Mouse (Mus musculus) heart, embryonic 15.5 days (tissue): ENCODE results near the gene Tmem210. TPM values are rescaled to one million over a fixed set of nuclear protein-coding genes. Genes with fewer than 3 reads are reported as not detected.

ENCODE experiments used
- ATAC-seq: fragments of 200-750 bp; cut with Nextera tagmentation; replicated peaks from 2 replicates; pipeline ENCODE4 v1.8.0; 2017; ENCODE audit warnings: low read depth, moderate TSS enrichment; ENCODE audit not compliant: insufficient number of reproducible peaks, insufficient read depth, low FRiP score
- H3K27ac ChIP-seq: fragments of 300-500 bp; sonication (generic); 2 replicates; pipeline ENCODE4 v1.5.1; 2015; ENCODE audit warnings: mild to moderate bottlenecking, inconsistent platforms
- H3K27me3 ChIP-seq: fragments of 300-500 bp; sonication (generic); 2 replicates; pipeline ENCODE4 v1.6.1; 2015; ENCODE audit warnings: inconsistent platforms
- H3K36me3 ChIP-seq: fragments of 300-500 bp; sonication (generic); 2 replicates; pipeline ENCODE4 v1.6.1; 2015; ENCODE audit warnings: mild to moderate bottlenecking, inconsistent platforms
- H3K4me1 ChIP-seq: fragments of 300-500 bp; sonication (generic); replicated peaks from 2 replicates; pipeline ENCODE4 v1.6.1; 2015; ENCODE audit warnings: inconsistent platforms
- H3K4me2 ChIP-seq: fragments of 300-500 bp; sonication (generic); 2 replicates; pipeline ENCODE4 v1.6.1; 2015; ENCODE audit warnings: inconsistent platforms, mild to moderate bottlenecking, moderate library complexity
- H3K4me3 ChIP-seq: fragments of 300-500 bp; sonication (generic); 2 replicates; pipeline ENCODE4 v1.5.1; 2015; ENCODE audit warnings: mild to moderate bottlenecking, inconsistent platforms
- H3K9ac ChIP-seq: fragments of 300-500 bp; sonication (generic); 2 replicates; pipeline ENCODE4 v1.6.1; 2015; ENCODE audit warnings: mild to moderate bottlenecking, inconsistent platforms
- H3K9me3 ChIP-seq: fragments of 300-500 bp; sonication (generic); replicated peaks from 2 replicates; pipeline ENCODE4 v1.6.1; 2016; ENCODE audit warnings: inconsistent platforms
- WGBS: fragments of 180-500 bp; shearing (Covaris S2); methylation state at CpG from one replicate; pipeline ENCODE4 v1.1.7; 2015; ENCODE audit warnings: mixed read lengths; 5-methylcytosine and 5-hydroxymethylcytosine counted together
- polyA plus RNA-seq: library from polyadenylated mRNA; unstranded; fragments of >200 nt; fragmentation: Nextera tagmentation; extraction: Ambion mirVana; gene quantifications from 2 replicates; pipeline ENCODE4 v1.2.1, GENCODE M21; 2015

The Tmem210 gene
- not detected in 2 replicates for polyA plus RNA-seq

DNA sequence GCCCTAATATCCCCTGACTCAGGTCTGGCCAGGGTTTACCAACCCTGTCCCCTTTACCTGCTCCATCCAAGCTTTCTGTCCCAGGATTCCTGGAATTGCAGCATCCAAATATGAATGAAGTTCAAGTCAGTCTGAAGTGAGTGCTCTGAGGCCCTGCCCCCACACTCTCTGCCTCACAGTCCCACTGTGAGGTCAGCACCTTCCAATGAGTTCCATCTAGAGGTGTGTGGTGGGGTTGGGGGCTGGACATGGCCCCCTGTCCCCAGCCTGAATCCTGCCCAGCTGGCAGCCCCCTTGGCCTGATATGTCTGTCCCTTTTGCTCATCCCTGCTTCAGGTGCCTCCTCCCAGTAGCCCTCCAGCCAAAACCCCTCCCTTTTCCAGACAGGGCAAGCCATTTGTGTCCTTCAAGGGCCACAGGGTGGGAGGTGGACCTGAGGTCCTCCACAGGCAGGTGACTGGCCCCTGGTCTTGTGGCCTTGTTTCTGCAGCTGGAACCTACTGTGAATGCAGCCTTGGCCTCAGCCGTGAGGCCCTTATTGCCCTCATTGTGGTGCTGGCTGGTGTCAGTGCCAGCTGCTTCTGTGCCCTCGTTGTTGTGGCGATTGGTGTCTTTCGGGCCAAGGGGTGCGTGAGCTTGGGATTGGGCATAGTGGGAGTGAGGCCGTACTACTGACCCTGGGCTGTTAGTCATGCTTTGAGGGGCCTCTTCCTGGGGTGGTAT lies at the start of gene Tmem210:
TSS of gene Tmem210 (plus strand) at position 219 of the 723 bp plus-strand sequence.
- Histone ChIP-seq H3K27me3 (peaks cover 54% of the 10 kb centered on the region), H3K4me2 (no peak within 1 kb of the TSS), H3K9me3 (no peaks in the 10 kb centered on the region), H3K9ac (no peak within 1 kb of the TSS), H3K27ac (peak within 1 kb of the TSS; percentile 13; the same call in 1 of the 2 replicates), H3K36me3 (peaks cover 31% of the 10 kb centered on the region), H3K4me3 (no peak within 1 kb of the TSS), H3K4me1 (peaks cover 40% of the 10 kb centered on the region)
- WGBS, result 85% methylated on average over 6 of the region's 6 CpGs
- ATAC-seq, result no peak

DNA sequence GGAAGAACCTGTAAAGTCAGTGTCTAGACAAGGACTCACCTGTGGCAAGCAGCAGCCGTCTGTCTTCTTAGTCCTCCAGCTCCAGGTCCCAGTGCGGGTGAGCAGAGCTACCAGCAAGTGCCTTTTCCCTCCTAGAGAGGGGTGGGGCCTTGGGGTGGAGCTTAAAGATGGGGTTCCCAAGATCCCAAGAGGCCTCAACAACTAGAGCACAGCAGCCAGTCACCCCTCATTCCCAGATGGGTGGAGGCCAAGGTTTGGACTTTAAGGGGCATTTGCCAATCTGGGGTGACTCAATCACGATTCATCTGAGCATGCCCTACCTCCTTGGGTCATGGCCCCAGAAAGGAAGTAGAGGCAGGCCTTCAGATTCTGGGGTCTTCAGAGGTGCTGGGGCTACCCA lies 48.2 kb upstream of the Tmem210 start:
- no peak overlapping the region for H3K27ac ChIP-seq
- WGBS, result 81% methylated on average over 3 of the region's 3 CpGs
- no peak overlapping the region for H3K4me3 ChIP-seq
- H3K27me3 ChIP-seq, result peaks cover 59% of the 10 kb centered on the region
- no peak overlapping the region for H3K9ac ChIP-seq
- no peaks in the 10 kb centered on the region for H3K9me3 ChIP-seq
- peaks cover 26% of the 10 kb centered on the region for H3K4me1 ChIP-seq
- H3K36me3 ChIP-seq, result no peaks in the 10 kb centered on the region
- ATAC-seq, result no peak
- no peak overlapping the region for H3K4me2 ChIP-seq

GRCm38 (mm10) chr2:25240310-25240709 lies 47.6 kb upstream of the Tmem210 start:
- 53% methylated on average over 8 of the region's 8 CpGs for WGBS
- no peaks in the 10 kb centered on the region for H3K9me3 ChIP-seq
- H3K9ac ChIP-seq, result peak overlapping the region; percentile 3; the same call in 1 of the 2 replicates
- no peaks in the 10 kb centered on the region for H3K36me3 ChIP-seq
- H3K27me3 ChIP-seq, result peaks cover 54% of the 10 kb centered on the region
- no peak overlapping the region for H3K27ac ChIP-seq
- H3K4me3 ChIP-seq, result peak overlapping the region; percentile 57
- peak overlapping the region; percentile 94 for H3K4me2 ChIP-seq
- no peak; the same call in 1 of the 2 replicates for ATAC-seq
- peaks cover 26% of the 10 kb centered on the region for H3K4me1 ChIP-seq

DNA sequence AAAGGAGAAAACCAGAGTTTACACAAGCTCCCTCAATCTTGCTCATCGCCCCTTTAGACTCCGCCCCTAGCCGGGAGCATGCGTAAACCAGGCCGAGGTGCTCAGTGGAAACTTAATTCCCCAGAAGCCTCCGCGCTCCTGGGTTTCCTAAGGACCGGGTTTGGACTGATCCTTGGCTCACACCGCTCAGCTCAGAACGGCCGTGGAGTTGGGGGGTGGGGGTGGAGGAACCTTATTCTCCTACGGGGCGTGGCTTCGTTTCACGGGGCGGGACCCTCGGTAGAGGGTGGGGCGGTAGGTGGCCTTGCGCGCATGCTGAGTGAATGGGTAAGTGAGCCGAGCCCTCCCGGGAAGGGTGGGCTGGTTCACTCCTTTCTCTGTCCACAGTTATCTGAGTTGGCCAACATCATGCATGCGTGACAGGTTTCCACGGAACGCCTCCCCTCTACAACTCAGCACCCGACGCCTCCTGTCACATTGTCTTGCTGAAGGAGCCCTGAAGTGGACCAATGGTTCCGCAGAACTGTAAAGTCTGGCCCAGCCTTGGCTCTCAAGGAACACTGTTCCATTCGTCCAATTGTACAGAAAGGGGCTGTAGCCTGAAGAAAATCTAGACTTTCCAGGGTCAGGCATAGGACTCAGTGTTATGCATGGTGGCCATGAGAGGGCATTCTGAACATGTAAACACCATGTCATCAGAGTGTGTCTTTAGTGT lies 47.1 kb upstream of the Tmem210 start:
- H3K27ac ChIP-seq, result no peak overlapping the region
- H3K27me3 ChIP-seq, result peaks cover 49% of the 10 kb centered on the region
- 1% methylated on average over 29 of the region's 29 CpGs for WGBS

GRCm38 (mm10) chr2:25241438-25241775 lies 46.5 kb upstream of the Tmem210 start:
- H3K9ac ChIP-seq, result no peak overlapping the region
- no peaks in the 10 kb centered on the region for H3K9me3 ChIP-seq
- peak overlapping the region; percentile 94 for H3K4me2 ChIP-seq
- H3K4me1 ChIP-seq, result peaks cover 26% of the 10 kb centered on the region
- ATAC-seq, result no peak
- no peaks in the 10 kb centered on the region for H3K36me3 ChIP-seq
- H3K27me3 ChIP-seq, result peaks cover 44% of the 10 kb centered on the region
- peak overlapping the region; percentile 57 for H3K4me3 ChIP-seq
- no peak overlapping the region for H3K27ac ChIP-seq
- 20% methylated on average over 6 of the region's 6 CpGs for WGBS

More for the DNA sequence above, 47.1 kb upstream of the Tmem210 start:
- H3K9me3 ChIP-seq, result no peaks in the 10 kb centered on the region
- peak overlapping the region; percentile 57 for H3K4me3 ChIP-seq
- peaks cover 26% of the 10 kb centered on the region for H3K4me1 ChIP-seq
- no peaks in the 10 kb centered on the region for H3K36me3 ChIP-seq
- peak; percentile 82 for ATAC-seq
- H3K9ac ChIP-seq, result peak overlapping the region; percentile 3
- peak overlapping the region; percentile 94 for H3K4me2 ChIP-seq

DNA sequence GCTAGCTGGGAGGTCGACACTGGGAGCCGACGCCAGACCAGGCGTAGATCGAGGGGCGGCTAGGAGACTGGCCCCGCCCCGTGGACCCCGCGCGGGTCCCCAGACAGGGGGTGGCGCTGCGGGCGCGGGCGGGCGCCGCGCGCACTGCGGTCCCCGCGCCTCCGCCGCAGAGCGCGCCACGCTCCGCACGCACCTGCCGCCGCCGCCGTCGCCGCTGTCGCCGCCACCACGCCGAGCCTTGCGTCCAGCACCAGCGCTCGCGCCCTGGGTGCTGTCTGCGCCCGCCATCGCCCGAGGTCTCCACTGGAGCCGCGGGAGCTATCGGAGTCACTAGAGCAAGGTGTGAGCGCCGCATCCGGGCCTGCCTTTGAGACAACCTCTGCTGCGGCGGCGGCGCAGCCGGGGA lies 45.8 kb upstream of the Tmem210 start, which contains the start of the genes Rnf208 and Cysrt1:
TSS of gene Rnf208 (plus strand) at position 155 of the 406 bp plus-strand sequence.
TSS of gene Cysrt1 (minus strand) at position 352 of the 406 bp plus-strand sequence.
- peak within 1 kb of the TSS; percentile 57 for H3K4me3 ChIP-seq
- H3K4me1 ChIP-seq, result peaks cover 26% of the 10 kb centered on the region
- H3K9ac ChIP-seq, result peak within 1 kb of the TSS; percentile 57
- no peaks in the 10 kb centered on the region for H3K9me3 ChIP-seq
- ATAC-seq, result no peak
- no peak within 1 kb of the TSS for H3K27ac ChIP-seq
- peak within 1 kb of the TSS; percentile 94 for H3K4me2 ChIP-seq
- H3K27me3 ChIP-seq, result peaks cover 42% of the 10 kb centered on the region
- H3K36me3 ChIP-seq, result no peaks in the 10 kb centered on the region
- WGBS, result under 1% methylated on average over 51 of the region's 59 CpGs

DNA sequence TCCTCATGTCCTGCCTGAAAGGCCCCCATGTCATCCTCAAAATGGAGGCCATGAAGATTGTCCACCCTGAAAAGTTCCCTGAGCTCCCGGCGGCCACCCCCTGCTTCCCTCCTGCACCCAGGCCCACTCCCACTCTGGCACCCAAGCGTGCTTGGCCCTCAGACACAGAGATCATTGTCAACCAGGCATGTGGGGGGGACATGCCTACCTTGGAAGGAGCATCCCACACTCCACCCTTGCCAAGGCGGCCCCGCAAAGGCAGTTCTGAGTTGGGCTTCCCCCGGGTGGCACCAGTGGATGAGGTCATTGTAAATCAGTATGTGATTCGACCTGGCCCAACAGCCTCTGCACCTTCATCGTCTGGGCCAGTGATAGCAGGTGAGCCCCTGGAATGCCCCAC lies 44.6 kb upstream of the Tmem210 start:
- Histone ChIP-seq H3K4me1 (peaks cover 26% of the 10 kb centered on the region), H3K27ac (no peak overlapping the region), H3K9ac (no peak overlapping the region), H3K4me3 (no peak overlapping the region), H3K9me3 (no peaks in the 10 kb centered on the region), H3K27me3 (peaks cover 38% of the 10 kb centered on the region), H3K4me2 (no peak overlapping the region), H3K36me3 (peaks cover 7% of the 10 kb centered on the region; the same call in 1 of the 2 replicates)
- no peak for ATAC-seq
- 69% methylated on average over 8 of the region's 8 CpGs for WGBS

DNA sequence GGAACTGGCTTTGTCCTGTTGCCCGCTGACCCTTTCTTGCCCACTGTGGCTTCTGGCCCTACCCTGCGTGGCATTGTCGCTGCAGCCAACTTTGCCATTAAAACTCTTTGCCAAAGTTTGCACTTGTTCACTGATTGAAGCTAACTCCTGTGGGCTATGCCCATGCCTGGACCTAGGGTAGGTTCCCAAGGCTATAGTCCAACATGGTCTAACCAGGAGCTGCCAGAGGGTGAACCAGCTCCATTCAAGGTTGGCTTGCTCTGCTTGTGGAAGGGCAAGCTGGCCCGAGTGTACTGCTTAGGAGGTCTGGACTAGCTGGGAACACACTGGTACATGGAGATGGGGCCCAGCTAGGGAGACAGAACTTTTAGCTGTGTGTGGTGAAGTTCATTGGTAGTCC lies 43.8 kb upstream of the Tmem210 start:
- Histone ChIP-seq H3K9ac (no peak overlapping the region), H3K9me3 (no peaks in the 10 kb centered on the region), H3K4me2 (no peak overlapping the region), H3K27ac (no peak overlapping the region), H3K4me1 (peaks cover 26% of the 10 kb centered on the region), H3K36me3 (peaks cover 11% of the 10 kb centered on the region; the same call in 1 of the 2 replicates), H3K27me3 (peaks cover 36% of the 10 kb centered on the region), H3K4me3 (no peak overlapping the region)
- 87% methylated on average over 4 of the region's 4 CpGs for WGBS
- ATAC-seq, result no peak

GRCm38 (mm10) chr2:25246183-25247072 lies 41.5 kb upstream of the Tmem210 start, which contains the start of gene AL732309.1:
Gene AL732309.1, minus strand, starts transcription at chr2:25246863.
- H3K4me3 ChIP-seq, result no peak within 1 kb of the TSS
- H3K27me3 ChIP-seq, result peaks cover 24% of the 10 kb centered on the region
- H3K9ac ChIP-seq, result no peak within 1 kb of the TSS
- H3K9me3 ChIP-seq, result no peaks in the 10 kb centered on the region
- H3K27ac ChIP-seq, result no peak within 1 kb of the TSS
- no peak within 1 kb of the TSS for H3K4me2 ChIP-seq
- peaks cover 14% of the 10 kb centered on the region for H3K4me1 ChIP-seq
- peaks cover 30% of the 10 kb centered on the region for H3K36me3 ChIP-seq
- no peak for ATAC-seq
- WGBS, result 87% methylated on average over 10 of the region's 10 CpGs

DNA sequence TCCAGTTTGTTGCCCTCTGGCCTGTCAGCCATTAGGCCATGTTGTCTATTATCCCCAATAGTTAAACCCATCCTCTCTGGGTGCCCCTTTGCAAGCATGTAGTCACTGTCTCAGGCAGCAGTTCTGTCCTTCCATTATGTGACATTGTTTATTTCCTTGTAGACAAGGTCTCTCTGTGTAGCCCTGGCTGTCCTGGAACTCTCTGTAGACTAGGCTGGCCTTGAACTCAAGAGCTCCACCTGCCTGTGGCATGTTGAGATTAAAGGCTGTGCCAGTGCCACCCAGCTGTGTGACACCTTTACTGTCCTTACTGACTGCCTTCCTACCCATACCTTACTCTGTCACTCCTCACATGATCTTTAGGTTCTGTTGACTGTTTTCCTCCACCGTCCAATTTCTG lies 35.6 kb upstream of the Tmem210 start:
- Histone ChIP-seq H3K4me1 (peaks cover 16% of the 10 kb centered on the region), H3K27ac (no peak overlapping the region), H3K9me3 (no peaks in the 10 kb centered on the region), H3K4me3 (no peak overlapping the region), H3K27me3 (no peaks in the 10 kb centered on the region), H3K36me3 (peaks cover 42% of the 10 kb centered on the region), H3K4me2 (no peak overlapping the region), H3K9ac (no peak overlapping the region)
- ATAC-seq, result no peak
- WGBS, result 83% methylated on average over 1 of the region's 1 CpGs
